Mouse (Mus musculus): ENCODE measurements at regions not wholly inside any gene's neighbourhood (a gene's known extent, or its start where the extent isn't known, plus 50 kb on each side); places are given as distances from the start of the nearest gene placed in this dataset.

DNA sequence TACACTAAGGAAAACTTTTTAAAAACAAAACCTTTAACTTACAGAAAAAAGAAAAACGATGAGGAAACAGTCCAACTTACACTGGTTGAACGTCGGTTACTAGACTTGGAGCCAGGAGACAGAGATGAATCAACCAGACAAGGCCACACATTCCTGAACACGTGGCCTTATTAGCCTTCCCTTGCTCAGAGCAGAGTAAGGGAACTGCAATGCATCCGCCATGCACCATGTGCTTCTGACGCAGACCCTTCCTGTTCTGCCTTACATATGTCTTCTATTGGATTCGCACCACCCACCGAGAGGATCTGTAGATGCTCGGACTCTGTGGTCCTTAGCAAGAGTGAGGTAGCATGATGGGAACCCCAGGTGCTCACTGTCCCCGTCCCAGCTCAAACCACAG is 336.2 kb upstream of the Zfp637 start:
- no peak for DNase-seq (ENCODE audit: low read depth)

- no peak for DNase-seq (ENCODE audit: low read depth)
Observed at GRCm38 (mm10) chr6:117505431-117505830, 335.5 kb upstream of the Zfp637 start.

DNA sequence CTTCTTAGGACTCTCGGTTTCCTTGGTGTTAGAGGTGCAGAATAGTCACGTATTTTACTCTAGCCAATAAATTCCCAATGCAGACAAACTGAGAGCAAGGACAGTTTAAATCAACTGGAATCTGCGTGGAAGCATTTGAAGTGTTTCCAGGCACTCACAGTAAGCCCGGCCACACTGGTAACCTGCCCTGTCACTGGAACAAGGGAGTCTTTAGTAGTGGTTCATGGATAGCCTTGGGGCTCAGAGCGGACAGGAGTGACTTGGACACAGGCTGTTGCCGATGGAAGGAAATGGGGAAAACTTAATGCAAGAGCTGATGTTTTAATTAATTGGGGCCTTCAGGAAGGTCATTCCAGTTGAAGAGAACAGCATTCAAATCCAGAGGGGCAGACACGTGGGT is 334.4 kb upstream of the Zfp637 start:
- no peak for DNase-seq (ENCODE audit: low read depth)

DNA sequence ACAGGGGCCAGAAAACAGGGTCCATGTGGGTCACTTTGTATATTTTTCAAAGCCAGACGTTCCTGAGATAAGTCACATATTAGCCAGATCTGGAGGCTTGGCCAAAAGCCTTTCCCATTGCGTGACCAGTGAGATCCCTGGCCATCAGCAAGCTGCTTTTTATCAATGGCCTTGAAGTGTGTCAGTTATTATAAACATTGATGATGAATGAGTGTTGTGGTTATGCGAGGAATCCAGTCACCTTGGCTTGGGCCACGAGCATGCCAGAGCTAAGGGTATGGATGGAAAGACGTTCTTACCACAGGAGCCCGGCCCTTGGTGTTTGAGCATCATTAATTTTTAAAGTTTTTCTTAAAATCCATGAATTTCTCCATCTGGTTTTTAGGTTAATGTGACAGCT is 332.1 kb upstream of the Zfp637 start:
- no peak for DNase-seq (ENCODE audit: low read depth)

DNA sequence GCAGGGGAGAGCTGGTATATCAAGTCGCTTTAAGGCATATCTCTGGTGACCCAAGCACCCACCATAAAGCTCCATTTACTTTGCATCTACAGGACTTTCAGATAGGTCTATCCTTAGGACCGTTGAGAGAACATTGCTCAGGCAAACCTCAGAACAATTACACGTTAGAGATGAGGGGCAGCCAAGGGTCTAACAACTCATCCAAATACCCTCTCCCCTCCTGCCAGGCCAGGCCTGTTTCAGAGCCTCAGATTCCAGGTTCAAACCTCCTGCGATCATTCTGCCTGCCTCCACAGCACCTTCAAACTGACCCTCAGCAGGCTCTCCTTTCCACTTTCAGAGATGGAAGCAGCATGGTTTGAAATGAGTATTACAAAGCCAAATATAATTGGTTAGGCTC is 331.0 kb upstream of the Zfp637 start:
- DNase-seq (ENCODE audit: low read depth), result no peak

DNA sequence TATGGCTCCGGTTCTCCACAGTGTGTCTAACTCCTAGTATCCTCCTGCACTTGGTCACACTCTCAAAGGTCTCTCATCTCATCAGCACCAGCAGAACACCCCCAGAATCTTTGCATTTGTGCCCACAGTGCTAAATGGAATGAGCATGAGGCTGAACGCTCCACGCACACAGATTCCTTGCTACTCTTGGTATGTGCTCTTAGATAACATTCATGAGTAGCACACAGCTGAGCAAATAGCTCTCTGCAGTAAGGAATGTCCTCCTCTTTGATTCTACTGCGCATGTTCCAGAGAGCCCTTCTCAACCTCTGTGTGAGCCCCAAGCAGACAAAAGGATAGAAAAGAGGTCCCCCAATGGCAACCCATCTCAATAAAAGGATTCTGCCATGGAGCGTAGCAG is 326.1 kb upstream of the Zfp637 start:
- no peak for DNase-seq (ENCODE audit: low read depth)

- DNase-seq (ENCODE audit: low read depth), result no peak
Observed at GRCm38 (mm10) chr6:117516906-117517305, 324.1 kb upstream of the Zfp637 start.

DNA sequence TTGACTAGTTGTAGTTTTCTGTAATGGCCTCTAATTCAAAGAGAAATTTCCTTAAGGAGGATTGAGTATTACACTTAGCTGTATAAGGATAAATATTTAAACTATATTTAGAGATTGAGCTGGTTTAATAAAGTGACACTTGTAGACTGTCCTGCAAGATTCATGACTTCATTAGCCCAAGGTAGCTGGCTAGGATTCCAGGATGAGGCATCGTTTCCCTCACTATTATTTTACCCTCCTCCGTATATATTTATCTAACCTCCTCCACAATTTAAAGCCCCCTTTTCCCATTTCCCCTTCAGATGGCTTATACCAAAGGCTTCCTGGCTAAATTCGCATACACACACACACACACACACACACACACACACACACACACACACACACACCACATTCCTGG is 322.0 kb upstream of the Zfp637 start:
- no peak for DNase-seq (ENCODE audit: low read depth)

DNA sequence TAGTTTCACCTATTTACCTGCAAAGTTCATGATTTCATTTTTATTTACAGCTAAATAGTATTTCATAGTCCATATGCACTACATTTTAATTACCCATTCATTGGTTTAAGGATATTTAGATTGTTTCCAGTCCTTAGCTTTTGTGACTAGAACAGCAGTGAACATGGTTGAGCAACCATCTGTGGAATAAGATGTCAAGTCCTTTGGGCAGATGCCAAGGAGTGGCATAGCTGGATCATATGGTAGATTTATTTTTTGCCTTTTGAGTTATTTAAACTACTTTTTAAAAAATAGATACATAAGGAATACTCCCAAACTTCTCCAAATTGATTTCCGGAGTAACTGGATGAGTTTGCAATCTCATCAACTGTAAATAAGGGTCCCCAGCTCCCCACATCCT is 321.5 kb upstream of the Zfp637 start:
- DNase-seq (ENCODE audit: low read depth), result no peak

DNA sequence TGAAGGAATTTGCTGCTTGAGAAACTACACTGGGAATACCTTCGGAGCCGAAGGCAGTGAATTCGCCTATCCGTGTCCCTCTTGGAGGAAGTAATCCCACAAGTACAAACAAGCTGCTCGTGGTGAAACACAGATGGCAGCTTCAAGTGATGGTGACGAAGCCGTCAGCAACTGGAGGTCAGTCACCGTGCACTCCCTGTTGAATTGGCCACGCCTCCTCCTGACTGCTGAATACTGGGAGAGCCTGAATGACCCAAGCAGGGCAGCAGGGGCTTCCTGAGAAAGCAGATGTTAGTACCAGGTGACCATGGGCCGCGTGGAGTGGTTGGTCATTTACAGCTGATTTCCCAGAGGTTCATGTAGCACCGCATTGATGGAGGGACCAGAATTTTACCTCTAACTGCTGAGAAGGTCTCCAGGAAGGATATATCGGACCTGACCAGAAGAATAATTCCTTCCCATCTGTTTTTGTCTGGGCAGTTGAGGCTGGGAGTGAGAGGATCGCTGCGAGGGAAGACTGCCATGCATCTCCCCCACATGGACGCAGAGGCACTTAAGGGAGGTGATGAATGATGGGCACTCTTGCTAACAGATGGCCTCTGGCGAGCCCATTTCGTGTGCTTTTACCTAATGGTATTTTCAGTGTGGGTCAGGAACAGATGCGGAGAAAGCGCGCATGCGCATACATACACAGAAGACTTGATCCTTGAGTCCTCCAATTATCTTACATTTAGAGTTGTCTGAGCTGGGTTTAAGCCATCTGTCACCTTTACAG is 314.6 kb upstream of the Zfp637 start:
- no peak for DNase-seq (ENCODE audit: low read depth)

DNA sequence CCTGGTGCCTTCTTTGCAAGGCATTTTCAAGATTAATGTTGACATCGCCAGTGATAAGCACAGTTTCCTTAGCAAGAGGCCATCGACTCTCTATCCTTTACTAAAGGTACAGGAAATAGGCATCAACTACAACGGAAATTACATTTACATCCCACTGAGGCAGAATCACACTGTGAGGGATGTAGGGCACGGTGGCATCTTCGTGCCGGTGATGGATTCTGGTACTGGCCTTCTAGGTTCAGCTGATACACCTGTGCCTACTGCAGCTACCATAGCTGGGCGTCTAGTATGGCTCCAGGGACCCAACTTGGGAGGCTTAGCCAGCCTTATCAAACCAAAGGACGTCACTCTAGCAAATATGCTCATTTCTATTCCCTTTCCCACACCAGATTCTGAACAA is 313.5 kb upstream of the Zfp637 start:
- no peak for DNase-seq (ENCODE audit: low read depth)

- DNase-seq (ENCODE audit: low read depth), result no peak
Observed at GRCm38 (mm10) chr6:117534149-117534548, 306.8 kb upstream of the Zfp637 start.

DNA sequence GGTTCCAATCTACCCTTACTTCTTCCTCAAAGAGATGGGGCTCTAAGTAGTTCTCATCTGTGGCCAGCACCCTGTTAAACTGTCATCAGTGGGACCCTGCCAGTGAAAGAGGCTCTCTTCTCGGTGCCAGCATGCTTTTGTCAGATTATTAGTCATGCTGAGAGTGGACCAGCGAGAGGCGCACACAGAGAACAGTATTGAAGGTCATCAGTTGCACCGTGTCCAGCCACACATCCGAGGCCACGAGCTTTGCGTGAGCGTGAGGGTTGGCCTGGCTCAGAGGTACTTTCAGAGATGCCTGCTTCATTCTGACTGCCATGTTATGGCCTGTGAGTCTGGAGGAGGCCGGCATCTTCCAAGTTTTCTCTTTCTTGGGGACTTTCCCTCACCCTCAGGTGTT is 306.0 kb upstream of the Zfp637 start:
- no peak for DNase-seq (ENCODE audit: low read depth)

- DNase-seq (ENCODE audit: low read depth), result no peak
Observed at GRCm38 (mm10) chr6:117536084-117536483, 304.9 kb upstream of the Zfp637 start.

DNA sequence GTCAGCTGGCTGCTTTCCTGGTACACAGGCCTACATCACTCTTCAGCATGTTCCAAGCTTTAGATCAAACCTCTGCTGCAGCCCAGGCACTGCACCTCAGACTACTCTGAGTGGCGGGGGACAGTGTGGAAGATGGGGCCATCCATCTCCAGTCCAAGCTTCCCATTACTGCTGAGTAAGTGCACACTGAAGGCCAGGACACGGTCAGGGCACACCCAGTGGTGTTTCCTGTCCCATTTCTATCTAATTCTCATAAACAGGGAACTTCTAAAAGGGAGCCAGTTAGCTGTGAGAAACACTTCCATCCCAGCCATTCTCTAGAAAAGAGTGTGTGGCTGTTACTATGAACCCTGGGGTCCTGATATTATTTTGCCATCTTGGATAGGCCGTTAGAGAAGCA is 298.5 kb upstream of the Zfp637 start:
- no peak for DNase-seq (ENCODE audit: low read depth)

GRCm38 (mm10) chr6:117544276-117545196 is 296.4 kb upstream of the Zfp637 start:
- peak; percentile 56 for DNase-seq (ENCODE audit: low read depth)

- no peak for DNase-seq (ENCODE audit: low read depth)
Observed at GRCm38 (mm10) chr6:117550930-117551329, 290.1 kb upstream of the Zfp637 start.

DNA sequence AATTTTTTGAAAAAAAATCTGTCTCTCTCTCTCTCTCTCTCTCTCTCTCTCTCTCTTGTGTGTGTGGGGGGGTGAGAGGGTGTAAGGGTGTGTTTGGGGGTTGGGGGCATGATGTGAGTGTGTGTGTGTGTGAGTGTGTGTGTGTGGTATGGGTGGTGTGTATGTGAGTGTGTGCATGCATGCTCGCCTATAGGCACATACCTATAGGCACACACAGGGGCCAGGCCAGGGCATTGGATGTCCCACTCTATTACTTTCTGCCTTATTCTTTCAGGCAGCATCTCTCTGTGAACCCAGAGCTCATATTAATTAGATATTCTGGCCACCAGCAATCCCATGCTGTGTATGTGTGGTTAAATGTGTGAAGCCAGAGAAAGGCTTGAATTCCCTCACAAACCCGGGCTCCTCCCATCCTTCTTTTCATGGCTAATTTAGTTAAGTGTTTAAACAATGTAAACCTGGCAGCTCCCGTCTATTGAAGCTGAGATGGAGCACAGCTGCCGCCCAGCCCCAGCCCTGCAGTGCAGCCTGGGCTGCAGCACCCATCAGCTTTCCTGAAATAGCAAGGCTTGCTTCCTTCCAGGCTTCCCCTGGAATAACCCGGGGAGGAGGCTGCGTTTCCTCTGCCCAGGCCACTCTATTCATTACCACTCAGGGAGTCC is 288.8 kb upstream of the Zfp637 start:
- DNase-seq (ENCODE audit: low read depth), result no peak

GRCm38 (mm10) chr6:117563159-117563558 is 277.8 kb upstream of the Zfp637 start:
- DNase-seq (ENCODE audit: low read depth), result no peak

GRCm38 (mm10) chr6:117563704-117564103 is 277.3 kb upstream of the Zfp637 start:
- no peak for DNase-seq (ENCODE audit: low read depth)

DNA sequence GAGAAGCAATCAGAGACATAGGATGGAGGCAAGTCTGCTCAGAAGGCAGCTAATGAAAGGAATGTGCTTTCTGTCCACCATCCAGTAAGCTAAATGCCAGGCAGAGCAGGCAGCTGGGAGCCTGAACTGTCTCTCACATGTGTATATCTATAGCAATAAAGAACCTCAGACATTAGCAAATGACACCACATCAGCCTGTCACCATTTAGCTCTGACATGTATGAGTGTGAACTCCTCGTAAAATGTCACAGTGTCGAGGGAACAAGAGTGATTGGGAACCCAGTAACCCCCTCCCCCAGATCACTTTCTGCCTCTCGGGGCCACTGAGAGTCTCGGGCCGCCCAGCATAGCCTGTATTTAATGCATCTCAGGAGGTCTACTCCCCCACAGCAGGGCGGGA is 274.2 kb upstream of the Zfp637 start:
- DNase-seq (ENCODE audit: low read depth), result no peak

DNA sequence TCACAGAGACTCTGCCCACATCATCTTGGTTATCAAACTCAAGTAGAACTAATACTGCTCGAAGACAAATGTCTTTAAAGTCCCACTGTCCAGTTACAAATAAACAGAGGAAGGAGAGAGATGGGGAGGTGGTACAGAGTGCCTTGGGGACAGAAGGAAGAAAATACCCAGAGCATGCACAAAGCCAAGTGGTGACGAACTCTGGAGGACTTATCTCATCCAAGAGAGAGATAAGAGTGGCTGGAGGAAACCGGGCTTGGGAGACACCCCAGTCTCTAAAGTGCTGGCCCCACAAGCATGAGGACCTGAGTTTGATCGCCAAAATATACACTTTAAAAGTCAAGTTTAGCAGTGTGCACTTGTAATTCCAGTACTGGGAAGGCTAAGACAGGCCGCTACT is 273.3 kb upstream of the Zfp637 start:
- no peak for DNase-seq (ENCODE audit: low read depth)

All from fibroblast of lung, adult 2 months (primary cell).